Mouse (Mus musculus) limb, embryonic 13.5 days (tissue): ENCODE data around the gene Ppp3ca. TPM values are rescaled to one million over a fixed set of nuclear protein-coding genes. Genes with fewer than 3 reads are reported as not detected.

ENCODE experiments used
- ATAC-seq: fragments of 200-750 bp; cut with Nextera tagmentation; 2 replicates; pipeline ENCODE4 v1.8.0; 2017; ENCODE audit warnings: low read depth, moderate number of reproducible peaks, moderate TSS enrichment; ENCODE audit not compliant: low FRiP score
- H3K27ac ChIP-seq: fragments of 300-500 bp; sonication (generic); 2 replicates; pipeline ENCODE4 v1.5.1; 2015; ENCODE audit warnings: inconsistent platforms, mild to moderate bottlenecking, moderate library complexity
- H3K27me3 ChIP-seq: fragments of 300-500 bp; sonication (generic); 2 replicates; pipeline ENCODE4 v1.6.1; 2015; ENCODE audit warnings: mild to moderate bottlenecking, inconsistent platforms
- H3K36me3 ChIP-seq: fragments of 300-500 bp; sonication (generic); 2 replicates; pipeline ENCODE4 v1.6.1; 2015; ENCODE audit warnings: inconsistent platforms, mild to moderate bottlenecking, moderate library complexity
- H3K4me1 ChIP-seq: fragments of 300-500 bp; sonication (generic); 2 replicates; pipeline ENCODE4 v1.6.1; 2015; ENCODE audit warnings: inconsistent platforms
- H3K4me2 ChIP-seq: fragments of 300-500 bp; sonication (generic); replicated peaks from 2 replicates; pipeline ENCODE4 v1.6.1; 2015; ENCODE audit warnings: inconsistent platforms, mild to moderate bottlenecking, moderate library complexity
- H3K4me3 ChIP-seq: fragments of 300-500 bp; sonication (generic); 2 replicates; pipeline ENCODE4 v1.5.1; 2015; ENCODE audit warnings: moderate library complexity, mild to moderate bottlenecking, inconsistent platforms
- H3K9ac ChIP-seq: fragments of 300-500 bp; sonication (generic); 2 replicates; pipeline ENCODE4 v1.6.1; 2015; ENCODE audit warnings: mild to moderate bottlenecking, inconsistent platforms
- H3K9me3 ChIP-seq: fragments of 300-500 bp; sonication (generic); 2 replicates; pipeline ENCODE4 v1.6.1; 2016; ENCODE audit warnings: inconsistent platforms
- WGBS: fragments of 180-500 bp; shearing (Covaris S2); methylation state at CpG from one replicate; pipeline ENCODE4 v1.1.7; 2015; 5-methylcytosine and 5-hydroxymethylcytosine counted together
- polyA plus RNA-seq: library from polyadenylated mRNA; unstranded; fragments of >200 nt; fragmentation: Nextera tagmentation; extraction: Ambion mirVana; gene quantifications from 2 replicates; pipeline ENCODE4 v1.2.1, GENCODE M21; 2015

Ppp3ca gene
- polyA plus RNA-seq, 1 experiment from 2014 or later: 67.4 TPM

DNA sequence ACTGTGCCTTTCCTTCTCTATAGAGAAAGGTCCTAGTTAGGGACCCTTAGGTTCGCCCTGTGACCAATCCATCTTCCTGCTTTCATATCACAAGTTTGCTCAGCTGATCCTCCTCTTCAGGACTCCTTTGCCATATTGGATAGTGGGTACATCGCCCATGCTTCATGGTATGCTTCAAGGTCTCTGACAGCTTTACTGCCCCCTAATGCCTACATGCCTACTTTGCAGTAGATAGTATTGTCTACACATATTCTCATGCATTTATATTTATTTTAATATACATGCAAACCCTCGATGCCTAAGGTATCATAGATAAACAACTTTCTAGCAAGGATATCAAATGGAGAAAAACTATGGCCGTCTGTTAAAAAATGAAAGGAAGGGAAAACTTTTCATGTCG is 193.2 kb downstream of the Ppp3ca start:
- Histone ChIP-seq H3K4me2 (no peak overlapping the region), H3K9ac (no peak overlapping the region), H3K4me3 (no peak overlapping the region), H3K27me3 (no peaks in the 10 kb centered on the region), H3K9me3 (no peaks in the 10 kb centered on the region), H3K4me1 (peaks cover 11% of the 10 kb centered on the region), H3K27ac (no peak overlapping the region), H3K36me3 (no peaks in the 10 kb centered on the region; the same call in 1 of the 2 replicates)
- WGBS: 89% methylated on average over 5 of the region's 5 CpGs
- no peak for ATAC-seq

GRCm38 (mm10) chr3:136864306-136864705 is 194.4 kb downstream of the Ppp3ca start:
- Histone ChIP-seq H3K4me1 (peaks cover 11% of the 10 kb centered on the region), H3K36me3 (no peaks in the 10 kb centered on the region; the same call in 1 of the 2 replicates), H3K4me3 (no peak overlapping the region), H3K9me3 (no peaks in the 10 kb centered on the region), H3K9ac (no peak overlapping the region), H3K27me3 (no peaks in the 10 kb centered on the region), H3K4me2 (no peak overlapping the region), H3K27ac (no peak overlapping the region)
- ATAC-seq: no peak

GRCm38 (mm10) chr3:136865176-136865859 is 195.4 kb downstream of the Ppp3ca start:
- H3K9me3 ChIP-seq: no peaks in the 10 kb centered on the region
- ATAC-seq: no peak
- WGBS: 49% methylated on average over 4 of the region's 4 CpGs
- peaks cover 11% of the 10 kb centered on the region for H3K4me1 ChIP-seq
- no peak overlapping the region for H3K4me2 ChIP-seq
- H3K36me3 ChIP-seq: no peaks in the 10 kb centered on the region
- H3K27me3 ChIP-seq: no peaks in the 10 kb centered on the region
- no peak overlapping the region; the same call in 1 of the 2 replicates for H3K27ac ChIP-seq
- no peak overlapping the region for H3K9ac ChIP-seq
- H3K4me3 ChIP-seq: no peak overlapping the region

- H3K36me3 ChIP-seq: no peaks in the 10 kb centered on the region
- ATAC-seq: no peak
- no peaks in the 10 kb centered on the region for H3K9me3 ChIP-seq
- H3K27ac ChIP-seq: no peak overlapping the region
- H3K4me2 ChIP-seq: no peak overlapping the region
- 88% methylated on average over 3 of the region's 3 CpGs for WGBS
- H3K27me3 ChIP-seq: no peaks in the 10 kb centered on the region
- no peak overlapping the region for H3K9ac ChIP-seq
- peaks cover 19% of the 10 kb centered on the region for H3K4me1 ChIP-seq
- H3K4me3 ChIP-seq: no peak overlapping the region
These were observed 196.2 kb downstream of the Ppp3ca start for GRCm38 (mm10) chr3:136866095-136866494.

- Histone ChIP-seq H3K4me2 (no peak overlapping the region), H3K4me1 (peaks cover 24% of the 10 kb centered on the region), H3K9me3 (no peaks in the 10 kb centered on the region), H3K27me3 (no peaks in the 10 kb centered on the region), H3K4me3 (no peak overlapping the region), H3K36me3 (no peaks in the 10 kb centered on the region), H3K9ac (no peak overlapping the region), H3K27ac (no peak overlapping the region)
- ATAC-seq: no peak
- 62% methylated on average over 3 of the region's 3 CpGs for WGBS
These were observed 196.6 kb downstream of the Ppp3ca start for GRCm38 (mm10) chr3:136866571-136866970.

DNA sequence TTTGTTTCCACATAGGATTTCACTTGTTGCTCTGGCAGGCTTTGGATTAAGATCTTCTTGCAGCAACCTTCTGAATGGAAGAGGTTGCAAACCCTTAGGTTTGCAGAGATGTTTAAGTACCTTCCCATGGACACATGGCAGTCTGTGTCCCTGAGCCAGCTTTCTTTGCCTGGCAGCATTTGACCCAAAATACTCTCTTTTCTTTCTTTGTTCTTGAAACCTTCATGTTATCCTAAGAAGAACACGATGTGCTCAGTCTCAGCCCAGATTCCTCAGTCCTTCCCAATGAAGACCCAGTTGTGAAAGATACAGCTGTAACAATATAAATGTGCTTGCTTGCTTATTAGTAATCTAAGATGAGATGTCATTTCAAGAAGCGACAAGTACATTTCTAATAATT is 197.4 kb downstream of the Ppp3ca start:
- WGBS: 93% methylated on average over 2 of the region's 2 CpGs
- Histone ChIP-seq H3K36me3 (no peaks in the 10 kb centered on the region), H3K4me1 (peaks cover 29% of the 10 kb centered on the region), H3K27me3 (no peaks in the 10 kb centered on the region), H3K9me3 (no peaks in the 10 kb centered on the region), H3K27ac (no peak overlapping the region), H3K9ac (no peak overlapping the region), H3K4me3 (no peak overlapping the region), H3K4me2 (no peak overlapping the region)
- no peak for ATAC-seq

- no peak overlapping the region for H3K9ac ChIP-seq
- peak overlapping the region; percentile 31 for H3K4me2 ChIP-seq
- H3K9me3 ChIP-seq: no peaks in the 10 kb centered on the region
- H3K4me3 ChIP-seq: no peak overlapping the region
- H3K4me1 ChIP-seq: peaks cover 25% of the 10 kb centered on the region
- peak; percentile 72 for ATAC-seq
- no peaks in the 10 kb centered on the region for H3K36me3 ChIP-seq
- H3K27me3 ChIP-seq: no peaks in the 10 kb centered on the region
- peak overlapping the region; percentile 44; the same call in 1 of the 2 replicates for H3K27ac ChIP-seq
- 21% methylated on average over 14 of the region's 14 CpGs for WGBS
These were observed 202.0 kb downstream of the Ppp3ca start for GRCm38 (mm10) chr3:136871772-136872532.

DNA sequence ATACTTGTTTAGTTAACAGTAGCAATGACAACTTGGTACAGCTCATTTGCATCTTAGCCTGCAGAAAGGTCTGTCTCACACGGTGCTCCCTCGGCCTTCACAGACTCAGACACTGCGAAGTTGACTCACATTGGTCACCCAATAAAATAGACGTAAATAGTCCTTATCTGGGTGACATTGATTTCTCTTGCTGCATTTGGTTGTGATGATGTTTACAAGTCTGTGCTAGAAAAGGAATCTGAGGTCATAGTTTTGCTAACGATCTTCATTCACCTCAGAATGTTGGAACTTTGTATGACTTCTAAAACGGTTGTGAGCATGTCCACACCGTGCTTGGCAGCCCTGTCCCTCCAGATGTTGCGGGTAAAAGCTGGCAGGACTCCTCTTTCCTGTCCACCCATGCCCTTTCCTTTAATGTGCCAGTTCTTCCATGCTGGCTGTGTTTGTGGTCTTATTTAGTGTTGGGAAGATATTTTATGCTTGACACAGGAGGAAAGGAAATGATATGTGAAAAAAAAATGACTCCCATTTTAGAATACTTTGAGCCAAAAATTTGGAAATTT is 202.7 kb downstream of the Ppp3ca start:
- 45% methylated on average over 8 of the region's 8 CpGs for WGBS
- Histone ChIP-seq H3K36me3 (no peaks in the 10 kb centered on the region), H3K27me3 (no peaks in the 10 kb centered on the region), H3K9me3 (no peaks in the 10 kb centered on the region), H3K4me2 (no peak overlapping the region), H3K4me3 (no peak overlapping the region), H3K9ac (no peak overlapping the region), H3K27ac (no peak overlapping the region), H3K4me1 (peaks cover 25% of the 10 kb centered on the region)
- ATAC-seq: no peak

DNA sequence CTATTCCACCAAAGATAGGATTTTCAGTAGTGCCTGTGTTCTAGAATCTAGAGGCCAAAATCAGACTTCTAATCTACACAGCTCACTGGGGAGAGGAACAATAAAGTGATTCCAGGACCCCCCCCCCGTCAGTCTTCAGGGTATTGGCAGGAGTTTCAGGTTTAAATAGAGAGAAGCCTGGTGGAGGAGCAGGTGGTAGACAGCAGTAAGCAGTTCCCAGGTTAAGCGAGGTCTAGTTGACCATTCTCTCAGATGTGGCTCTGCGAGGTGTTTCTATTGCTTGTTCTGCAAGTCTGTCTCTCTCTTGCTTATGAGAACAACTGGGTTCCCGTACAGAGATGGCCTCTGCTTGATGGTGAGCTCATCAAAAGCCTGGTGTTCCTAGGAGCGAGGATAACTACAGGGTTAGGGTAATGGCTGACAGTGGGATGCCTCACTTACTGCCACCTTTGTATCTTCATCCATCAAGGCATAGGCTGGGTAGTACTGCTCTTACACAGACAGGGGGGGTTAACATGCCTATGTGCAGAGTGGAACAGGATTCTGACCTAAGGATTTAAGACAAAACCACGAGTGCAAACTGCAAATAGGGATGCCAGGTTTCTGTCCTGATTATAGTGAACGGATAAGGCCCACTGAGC is 204.0 kb downstream of the Ppp3ca start:
- 85% methylated on average over 7 of the region's 7 CpGs for WGBS
- peaks cover 25% of the 10 kb centered on the region for H3K4me1 ChIP-seq
- H3K27ac ChIP-seq: no peak overlapping the region
- no peak overlapping the region for H3K4me2 ChIP-seq
- no peaks in the 10 kb centered on the region for H3K27me3 ChIP-seq
- H3K4me3 ChIP-seq: no peak overlapping the region
- H3K9ac ChIP-seq: no peak overlapping the region
- no peak for ATAC-seq
- H3K36me3 ChIP-seq: no peaks in the 10 kb centered on the region
- H3K9me3 ChIP-seq: no peaks in the 10 kb centered on the region

- Histone ChIP-seq H3K4me2 (no peak overlapping the region), H3K4me1 (peaks cover 25% of the 10 kb centered on the region), H3K4me3 (no peak overlapping the region), H3K9ac (no peak overlapping the region), H3K27me3 (no peaks in the 10 kb centered on the region), H3K9me3 (no peaks in the 10 kb centered on the region), H3K27ac (no peak overlapping the region), H3K36me3 (no peaks in the 10 kb centered on the region)
- ATAC-seq: no peak
- 76% methylated on average over 5 of the region's 5 CpGs for WGBS
These were observed 204.6 kb downstream of the Ppp3ca start for GRCm38 (mm10) chr3:136874566-136874965.

- Histone ChIP-seq H3K27me3 (no peaks in the 10 kb centered on the region), H3K4me3 (no peak overlapping the region), H3K9me3 (no peaks in the 10 kb centered on the region), H3K4me2 (no peak overlapping the region), H3K9ac (no peak overlapping the region), H3K27ac (no peak overlapping the region), H3K4me1 (no peaks in the 10 kb centered on the region), H3K36me3 (peaks cover 18% of the 10 kb centered on the region)
- no peak for ATAC-seq
- 79% methylated on average over 9 of the region's 9 CpGs for WGBS
These were observed 217.8 kb downstream of the Ppp3ca start for GRCm38 (mm10) chr3:136887741-136888140.

GRCm38 (mm10) chr3:136892140-136892539 is 222.2 kb downstream of the Ppp3ca start:
- H3K9me3 ChIP-seq: no peaks in the 10 kb centered on the region
- no peak overlapping the region for H3K27ac ChIP-seq
- H3K4me1 ChIP-seq: no peaks in the 10 kb centered on the region
- H3K9ac ChIP-seq: no peak overlapping the region
- WGBS: 71% methylated on average over 3 of the region's 3 CpGs
- no peaks in the 10 kb centered on the region for H3K27me3 ChIP-seq
- H3K36me3 ChIP-seq: peaks cover 35% of the 10 kb centered on the region
- H3K4me3 ChIP-seq: no peak overlapping the region
- no peak overlapping the region for H3K4me2 ChIP-seq
- no peak for ATAC-seq
